Mouse (Mus musculus) CH12.LX (cell line): ENCODE measurements around the gene Hoxd11. TPM values are rescaled to one million over a fixed set of nuclear protein-coding genes. Genes with fewer than 3 reads are reported as not detected.

ENCODE experiments used
- DNase-seq: peaks from one replicate; pipeline ENCODE4 v3.0.0-alpha.2; 2013; ENCODE audit errors: extremely low read depth
- H3K27ac ChIP-seq: 2 replicates; pipeline ENCODE4 v1.5.1; 2012; ENCODE audit warnings: low read depth, mild to moderate bottlenecking, control low read depth, moderate library complexity; ENCODE audit not compliant: insufficient read depth
- H3K27me3 ChIP-seq: replicated peaks from 2 replicates; pipeline ENCODE3; 2012; ENCODE audit warnings: inconsistent platforms
- H3K36me3 ChIP-seq, 2 experiments: replicated peaks in 1 of 2; 2 replicates each; pipeline versions ENCODE3 to v1.6.1; 2012; ENCODE audit warnings: inconsistent platforms in 1 of 2, low read length in 1 of 2, mild to moderate bottlenecking in 1 of 2, mixed read lengths in 1 of 2, moderate library complexity in 1 of 2; ENCODE audit not compliant: control insufficient read depth in 1 of 2, insufficient read depth in 1 of 2
- H3K4me1 ChIP-seq, 2 experiments: 2 replicates each; pipeline ENCODE4 v1.6.1; 2012; ENCODE audit warnings: inconsistent platforms in 1 of 2, moderate library complexity in 1 of 2; ENCODE audit not compliant: insufficient read depth in 2 of 2, control insufficient read depth in 1 of 2
- H3K4me2 ChIP-seq: 2 replicates; pipeline ENCODE4 v1.6.1; 2012; ENCODE audit warnings: low read depth, mild to moderate bottlenecking, control low read depth; ENCODE audit not compliant: poor library complexity, insufficient read depth, severe bottlenecking
- H3K4me3 ChIP-seq, 3 experiments: fragments of 150-350 bp in 1 of 3; sonication (generic) in 1 of 3; replicated peaks in 1 of 3; 2 replicates each; pipeline versions ENCODE3 to v1.5.1; 2011 to 2012; ENCODE audit warnings: low read depth in 2 of 3, low read length in 2 of 3, mild to moderate bottlenecking in 2 of 3, moderate library complexity in 2 of 3, control low read depth in 1 of 3, improper control_type of control experiment in 1 of 3, inconsistent platforms in 1 of 3, mixed read lengths in 1 of 3; ENCODE audit not compliant: poor library complexity in 1 of 3
- H3K79me2 ChIP-seq: replicated peaks from 2 replicates; pipeline ENCODE4 v1.6.1; 2012; ENCODE audit warnings: mild to moderate bottlenecking, moderate library complexity; ENCODE audit not compliant: control insufficient read depth, poor library complexity, insufficient read depth, severe bottlenecking; ENCODE audit errors: extremely low read depth
- H3K9ac ChIP-seq: 2 replicates; pipeline ENCODE4 v1.6.1; 2012; ENCODE audit warnings: low read depth, mild to moderate bottlenecking, control low read depth, moderate library complexity; ENCODE audit not compliant: insufficient read depth
- H3K9me3 ChIP-seq: replicated peaks from 2 replicates; pipeline ENCODE3; 2012; ENCODE audit warnings: low read length, inconsistent platforms, mixed read lengths
- BHLHE40 ChIP-seq: IDR thresholded peaks from 2 replicates; pipeline ENCODE4 v1.6.1; 2011; ENCODE audit warnings: mild to moderate bottlenecking, low read depth, low read length, improper control_type of control experiment
- CHD1 ChIP-seq: IDR thresholded peaks from 2 replicates; pipeline ENCODE4 v1.6.1; 2012; ENCODE audit warnings: low read depth, low read length, improper control_type of control experiment, inconsistent platforms
- CTCF ChIP-seq, 2 experiments: IDR thresholded peaks in 1 of 2; conservative IDR thresholded peaks in 1 of 2; 2 replicates each; pipeline ENCODE4 v1.5.1; 2011 to 2012; ENCODE audit warnings: low read depth in 2 of 2, low read length in 2 of 2, improper control_type of control experiment in 1 of 2, inconsistent platforms in 1 of 2, mild to moderate bottlenecking in 1 of 2, moderate library complexity in 1 of 2
- ETS1 ChIP-seq: conservative IDR thresholded peaks from 2 replicates; pipeline ENCODE4 v1.6.1; 2012; ENCODE audit warnings: low read depth, mild to moderate bottlenecking, inconsistent platforms, low read length, improper control_type of control experiment, moderate library complexity
- IRF4 ChIP-seq: IDR thresholded peaks from 2 replicates; pipeline ENCODE4 v1.6.1; 2014; ENCODE audit warnings: low read depth, mild to moderate bottlenecking, inconsistent platforms, low read length, improper control_type of control experiment
- JUND ChIP-seq: conservative IDR thresholded peaks from 2 replicates; pipeline ENCODE4 v1.6.1; 2011; ENCODE audit warnings: low read depth, low read length, improper control_type of control experiment
- KAT2A ChIP-seq: IDR thresholded peaks from 2 replicates; pipeline ENCODE4 v1.6.1; 2012; ENCODE audit warnings: low read length, improper control_type of control experiment, inconsistent platforms; ENCODE audit not compliant: insufficient replicate concordance
- MAFK ChIP-seq: IDR thresholded peaks from 2 replicates; pipeline ENCODE4 v1.6.1; 2011; ENCODE audit warnings: low read length, improper control_type of control experiment; ENCODE audit not compliant: insufficient replicate concordance
- MAX ChIP-seq: IDR thresholded peaks from 2 replicates; pipeline ENCODE4 v1.6.1; 2011; ENCODE audit warnings: low read length, improper control_type of control experiment
- MAZ ChIP-seq: IDR thresholded peaks from 2 replicates; pipeline ENCODE4 v1.6.1; 2012; ENCODE audit warnings: low read depth, mild to moderate bottlenecking, inconsistent platforms, low read length, improper control_type of control experiment, moderate library complexity
- MEF2A ChIP-seq: IDR thresholded peaks from 2 replicates; pipeline ENCODE4 v1.6.1; 2014; ENCODE audit warnings: low read depth, mild to moderate bottlenecking, inconsistent platforms, low read length, improper control_type of control experiment, borderline replicate concordance
- MYC ChIP-seq: IDR thresholded peaks from 2 replicates; pipeline ENCODE4 v1.6.1; 2011; ENCODE audit warnings: low read depth, mild to moderate bottlenecking, improper control_type of control experiment, low read length
- PAX5 ChIP-seq: IDR thresholded peaks from 2 replicates; pipeline ENCODE4 v1.6.1; 2012; ENCODE audit warnings: low read length, inconsistent platforms, mixed read lengths
- POLR2A ChIP-seq: IDR thresholded peaks from 2 replicates; pipeline ENCODE4 v1.6.1; 2011; ENCODE audit warnings: low read depth, mild to moderate bottlenecking, improper control_type of control experiment, low read length
- POLR2AphosphoS2 ChIP-seq: IDR thresholded peaks from 2 replicates; pipeline ENCODE4 v1.6.1; 2011; ENCODE audit warnings: low read depth, low read length, improper control_type of control experiment
- RCOR1 ChIP-seq: conservative IDR thresholded peaks from 2 replicates; pipeline ENCODE4 v1.6.1; 2012; ENCODE audit warnings: low read depth, mild to moderate bottlenecking, inconsistent platforms, low read length, improper control_type of control experiment
- SIN3A ChIP-seq: IDR thresholded peaks from 2 replicates; pipeline ENCODE4 v1.6.1; 2012; ENCODE audit warnings: low read length, improper control_type of control experiment, inconsistent platforms
- TBP ChIP-seq: conservative IDR thresholded peaks from 2 replicates; pipeline ENCODE4 v1.6.1; 2011; ENCODE audit warnings: low read depth, low read length, improper control_type of control experiment
- TCF12 ChIP-seq: IDR thresholded peaks from 2 replicates; pipeline ENCODE4 v1.6.1; 2014; ENCODE audit warnings: low read depth, mild to moderate bottlenecking, inconsistent platforms, low read length, improper control_type of control experiment
- UBTF ChIP-seq: IDR thresholded peaks from 2 replicates; pipeline ENCODE4 v1.6.1; 2012; ENCODE audit warnings: low read depth, mild to moderate bottlenecking, inconsistent platforms, low read length, improper control_type of control experiment, moderate library complexity
- USF2 ChIP-seq: conservative IDR thresholded peaks from 2 replicates; pipeline ENCODE4 v1.6.1; 2011; ENCODE audit warnings: low read depth, low read length, improper control_type of control experiment
- ZC3H11A ChIP-seq: IDR thresholded peaks from 2 replicates; pipeline ENCODE4 v1.6.1; 2012; ENCODE audit warnings: low read depth, mild to moderate bottlenecking, inconsistent platforms, low read length, improper control_type of control experiment
- ZKSCAN1 ChIP-seq: IDR thresholded peaks from 2 replicates; pipeline ENCODE4 v1.6.1; 2012; ENCODE audit warnings: low read depth, inconsistent platforms, low read length, improper control_type of control experiment, borderline replicate concordance
- ZMIZ1 ChIP-seq: IDR thresholded peaks from 2 replicates; pipeline ENCODE4 v1.6.1; 2012; ENCODE audit warnings: low read depth, mild to moderate bottlenecking, inconsistent platforms, low read length, improper control_type of control experiment
- ZNF384 ChIP-seq: IDR thresholded peaks from 2 replicates; pipeline ENCODE4 v1.6.1; 2012; ENCODE audit warnings: low read depth, low read length, improper control_type of control experiment, inconsistent platforms
- dilution Hi-C: fragments of 300-500 bp; cut with MboI; formaldehyde crosslinking; loops from 2 replicates; pipeline ENCODE4 v1.14.3; 2020; ENCODE audit warnings: low sequenced_read_pairs; ENCODE audit not compliant: extremely low pct_unique_long_range_greater_than_20kb, extremely low pct_ligation_motif_present
- in situ Hi-C: fragments of 300-500 bp; cut with MboI; formaldehyde crosslinking; loops from 3 replicates; pipeline ENCODE4 v1.14.3; 2019; ENCODE audit warnings: low sequenced_read_pairs, low pct_ligation_motif_present, low pct_unique_long_range_greater_than_20kb, mixed read lengths
- polyA plus RNA-seq: library from polyadenylated mRNA; unstranded; fragments of >175 nt; gene quantifications from 2 replicates; pipeline ENCODE4 v1.2.1, GENCODE M21; 2012; ENCODE audit warnings: low read depth; ENCODE audit not compliant: insufficient read length
- total RNA-seq, 2 experiments: library from RNA; depleted of rRNA; stranded (reverse); fragments of 300-350 nt in 1 of 2; fragments of >200 nt in 1 of 2; gene quantifications; 2 replicates each; pipeline ENCODE4 v1.2.3; 2012 to 2014

The Hoxd11 gene
- total and polyA plus RNA-seq, 3 experiments: not detected

DNA sequence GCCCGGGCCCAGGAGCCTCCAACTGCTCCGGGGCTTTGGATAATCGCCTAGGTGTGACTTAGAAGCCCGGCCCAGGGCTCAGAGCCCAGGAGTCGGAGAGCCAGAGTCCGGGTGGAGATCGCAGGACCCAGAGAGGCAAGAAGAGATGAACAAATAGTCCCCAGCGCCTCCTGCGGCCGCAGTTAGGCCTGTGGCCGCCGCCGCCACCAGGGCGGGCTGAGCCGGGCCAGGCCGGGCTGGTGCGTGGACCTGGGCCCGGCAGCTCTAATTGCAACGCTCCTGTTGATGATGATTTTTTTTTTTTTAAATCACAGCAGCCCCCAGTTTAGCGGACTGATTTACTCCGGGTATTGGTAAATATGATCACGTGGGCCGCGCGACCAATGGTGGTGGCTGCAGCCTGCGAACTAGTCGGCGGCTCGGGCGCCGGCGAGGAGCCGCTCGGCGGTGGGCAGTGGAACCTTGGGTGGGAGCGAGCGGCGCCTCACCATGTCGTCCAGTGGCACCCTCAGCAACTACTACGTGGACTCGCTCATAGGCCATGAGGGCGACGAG, 18.3 kb downstream of the Hoxd11 start, which contains the start of gene Hoxd9:
Gene Hoxd9, plus strand, starts transcription at position 161 of the 555 bp plus-strand sequence.
- no peak for DNase-seq
- Histone ChIP-seq H3K79me2 (no peaks in the 10 kb centered on the region), H3K4me3 (no peak within 1 kb of the TSS), H3K4me1 (no peaks in the 10 kb centered on the region), H3K9me3 (peaks cover 11% of the 10 kb centered on the region), H3K4me2 (no peak within 1 kb of the TSS), H3K27ac (no peak within 1 kb of the TSS), H3K36me3 (no peaks in the 10 kb centered on the region), H3K27me3 (no peaks in the 10 kb centered on the region), H3K9ac (no peak within 1 kb of the TSS)
- dilution Hi-C loops (no loop called here), in situ Hi-C loops (loop anchor here (10.0 to 25.0 kb wide), 2 partner anchors 447 to 615 kb away; no protein-coding TSS in a partner anchor)
- no peak for TF ChIP-seq CTCF (conservative IDR thresholded peaks at IDR 0.05 in 1 of 2, IDR thresholded peaks at IDR 0.05 in 1 of 2; ENCODE audit: low read depth in 2 of 2, low read length in 2 of 2)
- TF ChIP-seq TBP: no peak
- TF ChIP-seq TCF12: no peak
- TF ChIP-seq UBTF: no peak
- TF ChIP-seq MEF2A: no peak
- TF ChIP-seq BHLHE40: no peak
- TF ChIP-seq ZMIZ1: no peak
- no peak for TF ChIP-seq KAT2A
- TF ChIP-seq JUND: no peak
- no peak for TF ChIP-seq MAFK

- H3K4me3 ChIP-seq: no peak overlapping the region
- dilution Hi-C loops: no loop called here
- H3K4me2 ChIP-seq: no peak overlapping the region
- H3K79me2 ChIP-seq: no peaks in the 10 kb centered on the region
- H3K27me3 ChIP-seq: no peaks in the 10 kb centered on the region
- DNase-seq: no peak
- no peak overlapping the region for H3K27ac ChIP-seq
- no peak overlapping the region for H3K9ac ChIP-seq
- TF ChIP-seq SIN3A (no peak), CHD1 (no peak), MYC (no peak), ETS1 (no peak), TCF12 (no peak), IRF4 (no peak), MAX (no peak), ZNF384 (no peak), TBP (no peak), USF2 (no peak), POLR2AphosphoS2 (no peak), ZC3H11A (no peak), UBTF (no peak), POLR2A (no peak), PAX5 (no peak), RCOR1 (no peak), ZKSCAN1 (no peak), MAZ (no peak)
- TF ChIP-seq, all 38 proteins: peak for 0
- Histone ChIP-seq H3K4me1 (no peaks in the 10 kb centered on the region), H3K36me3 (no peaks in the 10 kb centered on the region), H3K9me3 (peaks cover 11% of the 10 kb centered on the region)
- in situ Hi-C loops: loop anchor here (10.0 to 25.0 kb wide), 2 partner anchors 446 to 614 kb away; no protein-coding TSS in a partner anchor
Observed at GRCm38 (mm10) chr2:74698201-74699052, 19.1 kb downstream of the Hoxd11 start.
